Comparison of ENCODE assay signal across 7 mouse cellular contexts in the genomic region with DNA sequence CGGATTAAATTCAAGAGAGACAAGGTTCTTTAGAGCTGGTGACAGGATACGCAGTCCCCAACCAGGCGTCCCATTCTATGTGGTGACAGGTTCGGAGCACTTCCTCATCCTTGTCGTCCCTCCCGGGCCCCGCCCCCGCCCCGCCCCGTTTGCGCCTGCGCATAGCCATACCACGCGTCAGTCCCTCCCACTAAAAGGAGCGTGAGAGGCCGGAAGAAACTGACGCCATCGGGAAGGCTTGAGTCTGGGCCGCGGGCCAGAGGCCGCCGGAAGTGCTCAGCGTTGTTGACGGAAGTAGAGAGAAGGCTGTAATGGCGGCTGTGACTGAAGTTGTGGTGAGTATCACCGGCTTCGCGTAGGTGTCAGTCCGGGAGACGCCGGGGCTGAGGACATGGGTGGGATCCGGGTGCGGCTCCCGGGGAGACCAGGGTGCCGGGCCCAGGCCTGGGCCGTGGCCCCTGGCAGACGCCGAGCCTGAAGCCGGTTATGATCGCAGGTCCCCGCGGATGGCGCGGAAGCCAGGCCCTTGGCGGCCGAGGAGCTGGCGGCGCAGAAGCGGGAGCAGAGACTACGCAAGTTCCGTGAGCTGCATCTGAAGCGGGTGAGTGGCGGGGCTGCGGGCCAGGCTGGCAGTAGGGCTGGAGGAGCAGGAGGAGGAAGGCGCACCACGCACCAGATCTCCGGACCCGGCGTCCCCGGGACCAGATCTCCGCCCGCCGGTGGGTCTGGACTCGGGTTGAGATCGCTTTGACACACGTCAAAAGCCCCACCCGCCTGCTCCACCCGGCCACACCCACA. TPM values are rescaled to one million over a fixed set of nuclear protein-coding genes. Genes with fewer than 3 reads are reported as not detected.
A peak's percentile ranks its signal among the peaks of the same experiment; 100 is the strongest.
DNase-seq lines count a peak whose midpoint lies in the region; ATAC-seq lines count a peak whose summit lies in the region.

A gene (plus strand): TSS at position 215 of the 798 bp plus-strand sequence.

- H3K4me3 ChIP-seq in embryonic facial prominence, embryonic 10.5 days: peak within 1 kb of the TSS; percentile 98
- H3K4me3 ChIP-seq in limb, embryonic 10.5 days: peak within 1 kb of the TSS; percentile 92
- peak within 1 kb of the TSS; percentile 99 for H3K4me3 ChIP-seq in midbrain, embryonic 13.5 days (replicated peaks)

- under 1% methylated on average over 68 of the region's 68 CpGs for WGBS in embryonic facial prominence, embryonic 10.5 days
- WGBS in limb, embryonic 10.5 days: under 1% methylated on average over 68 of the region's 68 CpGs
- WGBS in midbrain, embryonic 13.5 days: under 1% methylated on average over 68 of the region's 68 CpGs

- H3K27ac ChIP-seq in embryonic facial prominence, embryonic 10.5 days (replicated peaks): peak within 1 kb of the TSS; percentile 82
- peak within 1 kb of the TSS; percentile 81 for H3K27ac ChIP-seq in limb, embryonic 10.5 days
- peak within 1 kb of the TSS; percentile 84 for H3K27ac ChIP-seq in midbrain, embryonic 13.5 days

- ATAC-seq in granulocyte monocyte progenitor cell, adult 5-6 weeks (replicated peaks; ENCODE audit: poor library complexity, severe bottlenecking): peak; percentile 81
- ATAC-seq in midbrain, embryonic 13.5 days: peak; percentile 97

- peak within 1 kb of the TSS; percentile 92 for H3K4me2 ChIP-seq in midbrain, embryonic 13.5 days (replicated peaks)

- H3K27me3 ChIP-seq in embryonic facial prominence, embryonic 10.5 days (replicated peaks; ENCODE audit: low read depth, poor library complexity, severe bottlenecking): no peaks in the 10 kb centered on the region
- H3K27me3 ChIP-seq in limb, embryonic 10.5 days (ENCODE audit: low read depth, poor library complexity, severe bottlenecking): no peaks in the 10 kb centered on the region
- H3K27me3 ChIP-seq in midbrain, embryonic 13.5 days: no peaks in the 10 kb centered on the region

- H3K4me1 ChIP-seq in embryonic facial prominence, embryonic 10.5 days: peaks cover 22% of the 10 kb centered on the region
- H3K4me1 ChIP-seq in limb, embryonic 10.5 days: peaks cover 24% of the 10 kb centered on the region
- H3K4me1 ChIP-seq in midbrain, embryonic 13.5 days (replicated peaks): peaks cover 26% of the 10 kb centered on the region

- no peaks in the 10 kb centered on the region for H3K9me3 ChIP-seq in embryonic facial prominence, embryonic 10.5 days
- H3K9me3 ChIP-seq in limb, embryonic 10.5 days (replicated peaks): no peaks in the 10 kb centered on the region
- H3K9me3 ChIP-seq in midbrain, embryonic 13.5 days: no peaks in the 10 kb centered on the region

- DNase-seq in adrenal gland, postnatal 10 days: peak; percentile 96
- DNase-seq in embryonic facial prominence, embryonic 10.5 days (ENCODE audit: low spot score): peak; percentile 99
- DNase-seq in kidney, adult 11 months: peak; percentile 94
- peak; percentile 99 for DNase-seq in limb, embryonic 10.5 days (ENCODE audit: low spot score)
- DNase-seq in spleen, adult 12 weeks (ENCODE audit: low spot score): peak; percentile 84

- peaks cover 69% of the 10 kb centered on the region for H3K36me3 ChIP-seq in embryonic facial prominence, embryonic 10.5 days (replicated peaks)
- H3K36me3 ChIP-seq in limb, embryonic 10.5 days: peaks cover 66% of the 10 kb centered on the region
- H3K36me3 ChIP-seq in midbrain, embryonic 13.5 days: peaks cover 60% of the 10 kb centered on the region

- H3K9ac ChIP-seq in midbrain, embryonic 13.5 days (replicated peaks): peak within 1 kb of the TSS; percentile 80

RNA-seq across cellular contexts. Expression of the gene that starts here (rescaled TPM):
- 10 to 100 TPM; 73.1 to 74.6 TPM for total RNA-seq in adrenal gland, postnatal 10 days (2021)
- 65.2 and 65.9 TPM in 2 replicates for polyA plus RNA-seq in embryonic facial prominence, embryonic 10.5 days (2016; fragmentation: Nextera tagmentation; extraction: Ambion mirVana)
- 43.5 and 50.5 TPM in 2 replicates for total RNA-seq in granulocyte monocyte progenitor cell, adult 5-6 weeks (2014; fragmentation: Nextera tagmentation)
- total RNA-seq in granulocyte monocyte progenitor cell, adult 5-6 weeks (2017): 180 and 201 TPM in 2 replicates
- 67.3 and 67.9 TPM in 2 replicates for polyA plus RNA-seq in limb, embryonic 10.5 days (2016; fragmentation: Nextera tagmentation; extraction: Ambion mirVana)
- polyA plus RNA-seq in midbrain, embryonic 13.5 days (2015; fragmentation: Nextera tagmentation; extraction: Ambion mirVana): 74.0 and 75.3 TPM in 2 replicates

Comparison
In these comparisons a context has a peak if more than half of its experiments do, and no peak if none do; other contexts are left out.
1. Peak in every context shown above with its lines: DNase-seq, ATAC-seq, H3K4me3 ChIP-seq and H3K27ac ChIP-seq.